Mouse (Mus musculus) small intestine, adult 2 months (tissue): Measurements from ENCODE around the gene Igfbp4. TPM values are rescaled to one million over a fixed set of nuclear protein-coding genes. Genes with fewer than 3 reads are reported as not detected.

Source experiments
- H3K27ac ChIP-seq: fragments of 200-500 bp; 2 replicates; pipeline ENCODE4 v1.5.1; 2012; ENCODE audit warnings: low read depth, low read length, control low read depth, inconsistent platforms; ENCODE audit not compliant: insufficient read depth
- H3K27me3 ChIP-seq: fragments of 200-500 bp; 2 replicates; pipeline ENCODE4 v1.6.1; 2012; ENCODE audit warnings: mild to moderate bottlenecking, moderate library complexity, low read length, inconsistent platforms; ENCODE audit not compliant: control insufficient read depth, insufficient read depth
- H3K36me3 ChIP-seq: fragments of 200-500 bp; 2 replicates; pipeline ENCODE4 v1.6.1; 2012; ENCODE audit warnings: mild to moderate bottlenecking, low read length, control low read depth, inconsistent platforms; ENCODE audit not compliant: control insufficient read depth, insufficient read depth
- H3K4me1 ChIP-seq: fragments of 200-500 bp; 2 replicates; pipeline ENCODE4 v1.6.1; 2012; ENCODE audit warnings: low read length, inconsistent platforms, mixed read lengths; ENCODE audit not compliant: control insufficient read depth, insufficient read depth, insufficient read length
- H3K4me3 ChIP-seq: fragments of 200-500 bp; 2 replicates; pipeline ENCODE4 v1.5.1; 2012; ENCODE audit warnings: low read depth, mild to moderate bottlenecking, control low read depth, inconsistent platforms, low read length, moderate library complexity
- CTCF ChIP-seq: fragments of 200-500 bp; IDR thresholded peaks from 2 replicates; pipeline ENCODE4 v1.5.1; 2012; ENCODE audit warnings: low read depth, mild to moderate bottlenecking, control low read depth, inconsistent platforms, low read length, moderate library complexity, mixed read lengths; ENCODE audit not compliant: insufficient replicate concordance, insufficient read length; ENCODE audit errors: extremely low read depth
- POLR2A ChIP-seq: fragments of 200-500 bp; IDR thresholded peaks from 2 replicates; pipeline ENCODE4 v1.6.1; 2012; ENCODE audit warnings: low read depth, mild to moderate bottlenecking, control low read depth, inconsistent platforms, low read length, moderate library complexity
- WGBS: fragments of 180-500 bp; shearing (Covaris S2); methylation state at CpG from one replicate; pipeline ENCODE4 v1.1.7; 2018; 5-methylcytosine and 5-hydroxymethylcytosine counted together
- polyA plus RNA-seq: library from polyadenylated mRNA; depleted of rRNA; stranded (reverse); fragments of >200 nt; gene quantifications from 2 replicates; pipeline ENCODE4 v1.2.3, GENCODE M21; 2012; rRNA removed

Igfbp4 gene
- polyA plus RNA-seq, 1 experiment: 71.6 TPM

DNA sequence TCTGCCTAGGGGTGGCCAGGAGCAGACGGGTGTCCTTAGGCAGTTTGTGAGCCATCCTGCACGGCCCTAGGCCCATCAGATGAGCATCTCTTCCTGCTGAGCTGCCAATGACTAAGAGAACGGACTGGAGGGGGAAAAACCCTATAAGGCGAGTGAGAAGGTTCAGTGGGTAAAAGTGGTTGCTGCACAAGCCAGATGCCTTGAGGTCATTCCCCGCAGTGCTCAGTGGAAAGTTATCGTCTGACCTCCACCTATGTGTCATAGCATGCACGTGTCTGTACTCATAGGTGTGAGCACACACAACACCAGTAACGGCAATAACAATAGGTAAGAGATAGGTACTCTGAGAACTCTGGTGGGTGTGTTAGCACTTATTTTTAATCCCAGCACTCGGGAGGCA is 57.9 kb downstream of the Igfbp4 start:
- H3K4me1 ChIP-seq: peaks cover 14% of the 10 kb centered on the region
- H3K27me3 ChIP-seq: no peaks in the 10 kb centered on the region
- 91% methylated on average over 9 of the region's 9 CpGs for WGBS
- no peak overlapping the region for H3K27ac ChIP-seq
- no peak for TF ChIP-seq CTCF
- no peak for TF ChIP-seq POLR2A
- H3K36me3 ChIP-seq: no peaks in the 10 kb centered on the region
- no peak overlapping the region for H3K4me3 ChIP-seq

DNA sequence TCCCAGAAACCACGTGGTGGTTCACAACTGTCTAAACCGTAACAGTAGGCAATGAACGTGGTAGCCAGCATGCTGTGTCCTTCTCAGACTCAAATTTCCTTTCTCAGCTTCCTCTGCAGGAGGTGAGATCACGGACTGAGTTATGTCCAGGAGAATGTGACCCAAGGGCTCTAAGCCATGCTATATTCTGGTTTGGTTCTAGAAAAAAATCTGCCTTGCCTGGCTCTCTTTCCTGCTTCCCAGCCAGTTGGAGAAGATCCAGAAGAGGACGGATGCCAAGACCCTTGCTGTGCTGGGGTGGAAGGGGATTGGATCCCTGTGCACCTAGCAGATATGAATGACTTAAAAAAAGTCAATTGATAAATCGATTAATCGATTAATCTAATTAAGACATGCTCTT is 58.5 kb downstream of the Igfbp4 start:
- no peaks in the 10 kb centered on the region for H3K27me3 ChIP-seq
- H3K4me1 ChIP-seq: peaks cover 17% of the 10 kb centered on the region
- no peak overlapping the region for H3K4me3 ChIP-seq
- H3K27ac ChIP-seq: no peak overlapping the region
- TF ChIP-seq POLR2A: no peak
- no peak for TF ChIP-seq CTCF
- no peaks in the 10 kb centered on the region for H3K36me3 ChIP-seq
- WGBS: 80% methylated on average over 7 of the region's 7 CpGs

DNA sequence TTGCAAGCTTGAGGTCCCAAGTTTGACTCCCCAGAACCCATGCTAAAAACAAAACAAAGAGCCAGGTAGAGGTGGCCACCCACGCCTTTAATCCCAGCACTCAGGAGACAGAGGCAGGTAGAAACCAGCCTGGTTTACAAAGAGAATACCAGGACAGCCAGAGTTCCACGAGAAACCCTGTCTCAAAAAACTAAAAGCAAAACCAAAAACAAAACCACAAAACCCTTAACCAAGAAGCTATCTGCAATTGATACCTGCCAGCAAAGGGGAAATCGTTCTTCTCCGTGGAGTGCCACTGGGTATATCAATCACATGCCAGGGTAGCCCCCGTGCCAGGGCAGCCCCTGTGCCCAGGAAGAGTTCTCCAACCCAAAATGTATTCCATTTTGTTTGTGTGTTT is 59.2 kb downstream of the Igfbp4 start:
- no peak for TF ChIP-seq POLR2A
- TF ChIP-seq CTCF: no peak
- H3K4me3 ChIP-seq: no peak overlapping the region
- H3K27ac ChIP-seq: no peak overlapping the region
- peaks cover 20% of the 10 kb centered on the region for H3K4me1 ChIP-seq
- WGBS: 69% methylated on average over 5 of the region's 5 CpGs
- no peaks in the 10 kb centered on the region for H3K36me3 ChIP-seq
- no peaks in the 10 kb centered on the region for H3K27me3 ChIP-seq

DNA sequence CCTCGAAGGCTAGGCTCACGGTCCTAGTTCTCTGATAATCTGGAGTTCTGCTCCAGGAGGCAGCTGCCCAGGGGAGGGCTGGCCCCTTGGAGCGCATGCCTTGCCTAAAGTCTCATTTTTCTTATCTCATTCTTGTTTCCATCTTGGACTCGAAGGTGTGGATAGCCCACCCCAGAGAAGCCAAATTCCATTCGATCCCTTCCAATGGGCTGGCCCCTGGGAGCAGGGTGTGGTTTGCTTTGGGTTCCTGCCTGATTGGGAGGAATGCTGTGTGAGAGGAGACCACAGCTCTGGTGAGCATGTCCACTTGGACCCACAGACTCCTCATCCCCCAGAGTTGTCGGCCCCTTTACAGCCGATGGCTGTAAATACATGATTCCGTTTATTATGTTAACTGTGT is 60.6 kb downstream of the Igfbp4 start:
- no peaks in the 10 kb centered on the region for H3K27me3 ChIP-seq
- H3K36me3 ChIP-seq: no peaks in the 10 kb centered on the region
- H3K27ac ChIP-seq: no peak overlapping the region
- 62% methylated on average over 8 of the region's 8 CpGs for WGBS
- peaks cover 23% of the 10 kb centered on the region; the same call in 1 of the 2 replicates for H3K4me1 ChIP-seq
- no peak overlapping the region for H3K4me3 ChIP-seq
- no peak for TF ChIP-seq CTCF
- no peak for TF ChIP-seq POLR2A

DNA sequence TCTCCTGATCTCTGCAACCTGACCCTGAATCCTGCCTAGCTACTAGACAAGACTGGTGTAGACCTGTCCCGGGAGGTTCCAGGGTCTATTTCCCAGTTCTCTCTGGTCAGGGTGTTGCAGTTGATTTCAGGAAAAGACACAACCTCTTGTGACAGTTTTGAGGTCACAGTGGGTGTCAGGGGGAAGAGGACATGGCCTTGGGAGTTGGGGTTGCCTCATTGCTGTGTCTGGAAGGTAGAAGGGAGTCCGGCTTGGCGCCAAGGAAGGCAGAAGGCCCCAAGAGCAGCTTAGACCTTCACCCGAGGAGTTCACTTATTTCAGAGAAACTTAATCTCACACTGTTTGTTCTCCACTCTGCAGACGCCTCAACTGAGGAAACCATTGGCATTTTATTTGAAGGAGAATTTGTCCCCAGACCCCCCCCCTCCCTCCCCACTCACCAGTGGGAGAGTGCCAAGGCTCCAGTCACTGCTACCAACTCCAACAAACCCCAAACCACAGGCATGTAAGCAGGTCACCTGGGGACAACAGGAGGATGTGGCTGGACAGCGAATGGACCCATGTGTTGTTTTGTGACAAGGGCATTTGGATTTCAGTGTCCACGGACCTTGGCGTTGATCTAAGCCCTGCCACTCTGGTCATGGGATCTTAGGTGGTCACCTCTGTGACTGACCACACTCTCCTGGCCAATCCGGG is 61.7 kb downstream of the Igfbp4 start:
- no peak for TF ChIP-seq CTCF
- TF ChIP-seq POLR2A: no peak
- Histone ChIP-seq H3K27ac (no peak overlapping the region), H3K27me3 (no peaks in the 10 kb centered on the region), H3K36me3 (no peaks in the 10 kb centered on the region), H3K4me1 (peaks cover 31% of the 10 kb centered on the region; the same call in 1 of the 2 replicates), H3K4me3 (no peak overlapping the region)
- 78% methylated on average over 9 of the region's 9 CpGs for WGBS

Other genes starting within 250 kb of the Igfbp4 start
- gene Msl1, start 245.7 kb upstream of the Igfbp4 start, polyA plus RNA-seq: 19.8 and 38.5 TPM in 2 replicates
- gene Casc3, start 236.3 kb upstream of the Igfbp4 start, polyA plus RNA-seq: 11.7 and 22.0 TPM in 2 replicates
- gene Rapgefl1, start 204.5 kb upstream of the Igfbp4 start, polyA plus RNA-seq: 11.4 and 47.6 TPM in 2 replicates
- gene Wipf2, start 177.6 kb upstream of the Igfbp4 start, polyA plus RNA-seq: 11.4 and 27.3 TPM in 2 replicates
- gene Cdc6, start 133.4 kb upstream of the Igfbp4 start, polyA plus RNA-seq: 0.37 and 0.65 TPM in 2 replicates
- 25.3 and 56.3 TPM in 2 replicates for gene Rara, start 113.4 kb upstream of the Igfbp4 start, polyA plus RNA-seq
- gene Gjd3, start 58.2 kb upstream of the Igfbp4 start, polyA plus RNA-seq: 3.6 and 5.8 TPM in 2 replicates
- 1.7 and 5.8 TPM in 2 replicates for gene Top2a, start 17.1 kb upstream of the Igfbp4 start, polyA plus RNA-seq
- 4.8 and 47.8 TPM in 2 replicates for gene Tns4, start 48.1 kb downstream of the Igfbp4 start, polyA plus RNA-seq
- 2.5 and 4.1 TPM in 2 replicates for gene Ccr7, start 113.8 kb downstream of the Igfbp4 start, polyA plus RNA-seq
- 4.0 and 6.9 TPM in 2 replicates for gene Smarce1, start 189.8 kb downstream of the Igfbp4 start, polyA plus RNA-seq
- 0.13 and 0.20 TPM in 2 replicates for gene Krt222, start 202.8 kb downstream of the Igfbp4 start, polyA plus RNA-seq
- gene Krt24, start 244.0 kb downstream of the Igfbp4 start, polyA plus RNA-seq: not detected in 2 replicates